Mouse (Mus musculus) MEL (cell line): ENCODE measurements around the gene Il31ra. TPM values are rescaled to one million over a fixed set of nuclear protein-coding genes. Genes with fewer than 3 reads are reported as not detected.

Source experiments
- DNase-seq: peaks from one replicate; pipeline ENCODE4 v3.0.0; 2011; ENCODE audit warnings: low read depth, low spot score
- H3K27ac ChIP-seq: 2 replicates; pipeline ENCODE4 v1.5.1; 2012; ENCODE audit warnings: low read depth, mild to moderate bottlenecking, control low read depth, low read length, moderate library complexity; ENCODE audit not compliant: control insufficient read depth
- H3K27me3 ChIP-seq, 2 experiments: fragments of 150-350 bp in 1 of 2; sonication (generic) in 1 of 2; 2 replicates each; pipeline ENCODE4 v1.6.1; 2012; ENCODE audit warnings: low read length in 2 of 2, mild to moderate bottlenecking in 2 of 2, improper control_type of control experiment in 1 of 2, moderate library complexity in 1 of 2; ENCODE audit not compliant: insufficient read depth in 2 of 2, control insufficient read depth in 1 of 2
- H3K36me3 ChIP-seq, 2 experiments: 2 replicates each; pipeline ENCODE4 v1.6.1; 2012 to 2014; ENCODE audit warnings: low read length in 2 of 2, improper control_type of control experiment in 1 of 2, inconsistent platforms in 1 of 2, mild to moderate bottlenecking in 1 of 2; ENCODE audit not compliant: insufficient read depth in 2 of 2, control insufficient read depth in 1 of 2
- H3K4me1 ChIP-seq, 2 experiments: fragments of 150-350 bp in 1 of 2; sonication (generic) in 1 of 2; 2 replicates each; pipeline ENCODE4 v1.6.1; 2012; ENCODE audit warnings: low read length in 2 of 2, improper control_type of control experiment in 1 of 2, mild to moderate bottlenecking in 1 of 2; ENCODE audit not compliant: insufficient read depth in 2 of 2, control insufficient read depth in 1 of 2
- H3K4me3 ChIP-seq, 2 experiments: fragments of 150-350 bp in 1 of 2; sonication (generic) in 1 of 2; 2 replicates each; pipeline ENCODE4 v1.5.1; 2012; ENCODE audit warnings: low read depth in 2 of 2, low read length in 2 of 2, mild to moderate bottlenecking in 2 of 2, moderate library complexity in 2 of 2, control low read depth in 1 of 2, improper control_type of control experiment in 1 of 2; ENCODE audit not compliant: control insufficient read depth in 1 of 2, insufficient read depth in 1 of 2
- H3K79me2 ChIP-seq: 2 replicates; pipeline ENCODE4 v1.6.1; 2012; ENCODE audit warnings: mild to moderate bottlenecking, low read length, moderate library complexity; ENCODE audit not compliant: control insufficient read depth, poor library complexity, insufficient read depth
- H3K9ac ChIP-seq: 2 replicates; pipeline ENCODE4 v1.6.1; 2012; ENCODE audit warnings: low read depth, mild to moderate bottlenecking, control low read depth, low read length, moderate library complexity; ENCODE audit not compliant: control insufficient read depth, poor library complexity, severe bottlenecking
- H3K9me3 ChIP-seq: fragments of 150-350 bp; sonication (generic); replicated peaks from 2 replicates; pipeline ENCODE4 v1.6.1; 2012; ENCODE audit warnings: mild to moderate bottlenecking, low read length, improper control_type of control experiment, moderate library complexity; ENCODE audit not compliant: insufficient read depth
- CHD1 ChIP-seq: IDR thresholded peaks from 2 replicates; pipeline ENCODE4 v1.6.1; 2012; ENCODE audit warnings: low read depth, mild to moderate bottlenecking, inconsistent platforms, low read length, improper control_type of control experiment
- CHD2 ChIP-seq: IDR thresholded peaks from 2 replicates; pipeline ENCODE4 v1.6.1; 2011; ENCODE audit warnings: low read length, improper control_type of control experiment
- E2F4 ChIP-seq: IDR thresholded peaks from 2 replicates; pipeline ENCODE4 v1.6.1; 2011; ENCODE audit warnings: low read depth, low read length, improper control_type of control experiment, borderline replicate concordance
- GABPA ChIP-seq: IDR thresholded peaks from 2 replicates; pipeline ENCODE4 v1.6.1; 2012; ENCODE audit warnings: low read depth, mild to moderate bottlenecking, inconsistent platforms, low read length, improper control_type of control experiment, moderate library complexity
- GATA1 ChIP-seq: IDR thresholded peaks from 2 replicates; pipeline ENCODE4 v1.6.1; 2011; ENCODE audit warnings: low read depth, low read length, improper control_type of control experiment
- JUND ChIP-seq: IDR thresholded peaks from 2 replicates; pipeline ENCODE4 v1.6.1; 2011; ENCODE audit warnings: low read depth, mild to moderate bottlenecking, improper control_type of control experiment, low read length
- MAFK ChIP-seq: IDR thresholded peaks from 2 replicates; pipeline ENCODE4 v1.6.1; 2011; ENCODE audit warnings: low read depth, mild to moderate bottlenecking, low read length, improper control_type of control experiment, borderline replicate concordance
- MAX ChIP-seq: IDR thresholded peaks from 2 replicates; pipeline ENCODE4 v1.6.1; 2011; ENCODE audit warnings: low read length, improper control_type of control experiment
- MAZ ChIP-seq: IDR thresholded peaks from 2 replicates; pipeline ENCODE4 v1.6.1; 2012; ENCODE audit warnings: low read depth, mild to moderate bottlenecking, inconsistent platforms, low read length, improper control_type of control experiment
- MEF2A ChIP-seq: IDR thresholded peaks from 2 replicates; pipeline ENCODE4 v1.6.1; 2014; ENCODE audit warnings: low read depth, mild to moderate bottlenecking, inconsistent platforms, low read length, improper control_type of control experiment; ENCODE audit not compliant: poor library complexity, insufficient replicate concordance, severe bottlenecking; ENCODE audit errors: extremely low read depth
- MXI1 ChIP-seq: IDR thresholded peaks from 2 replicates; pipeline ENCODE4 v1.6.1; 2011; ENCODE audit warnings: mild to moderate bottlenecking, low read depth, low read length, improper control_type of control experiment
- MYC ChIP-seq: IDR thresholded peaks from 2 replicates; pipeline ENCODE4 v1.6.1; 2011; ENCODE audit warnings: low read depth, mild to moderate bottlenecking, low read length, improper control_type of control experiment, moderate library complexity
- NELFE ChIP-seq: IDR thresholded peaks from 2 replicates; pipeline ENCODE4 v1.6.1; 2011; ENCODE audit warnings: low read depth, low read length, improper control_type of control experiment
- NRF1 ChIP-seq: IDR thresholded peaks from 2 replicates; pipeline ENCODE4 v1.6.1; 2014; ENCODE audit warnings: low read depth, mild to moderate bottlenecking, inconsistent platforms, low read length, improper control_type of control experiment, moderate library complexity; ENCODE audit not compliant: poor library complexity, insufficient read depth, severe bottlenecking
- POLR2A ChIP-seq, 2 experiments: IDR thresholded peaks; 2 replicates each; pipeline ENCODE4 v1.6.1; 2011 to 2012; ENCODE audit warnings: low read length in 2 of 2, mild to moderate bottlenecking in 2 of 2, control low read depth in 1 of 2, improper control_type of control experiment in 1 of 2, low read depth in 1 of 2, moderate library complexity in 1 of 2; ENCODE audit not compliant: control insufficient read depth in 1 of 2, insufficient read depth in 1 of 2, poor library complexity in 1 of 2
- RAD21 ChIP-seq: IDR thresholded peaks from 2 replicates; pipeline ENCODE4 v1.6.1; 2011; ENCODE audit warnings: mild to moderate bottlenecking, low read depth, low read length, improper control_type of control experiment
- RCOR1 ChIP-seq: IDR thresholded peaks from 2 replicates; pipeline ENCODE4 v1.6.1; 2012; ENCODE audit warnings: low read depth, mild to moderate bottlenecking, inconsistent platforms, low read length, improper control_type of control experiment
- SIN3A ChIP-seq: IDR thresholded peaks from 2 replicates; pipeline ENCODE4 v1.6.1; 2012; ENCODE audit warnings: low read length, improper control_type of control experiment, inconsistent platforms
- SMC3 ChIP-seq: IDR thresholded peaks from 2 replicates; pipeline ENCODE4 v1.6.1; 2011; ENCODE audit warnings: low read depth, low read length, improper control_type of control experiment
- TAL1 ChIP-seq: IDR thresholded peaks from 2 replicates; pipeline ENCODE4 v1.6.1; 2012; ENCODE audit warnings: mild to moderate bottlenecking, inconsistent platforms, low read length, moderate library complexity, mixed read lengths
- TCF12 ChIP-seq: IDR thresholded peaks from 2 replicates; pipeline ENCODE4 v1.6.1; 2014; ENCODE audit warnings: low read depth, mild to moderate bottlenecking, inconsistent platforms, low read length, improper control_type of control experiment, moderate library complexity
- UBTF ChIP-seq: IDR thresholded peaks from 2 replicates; pipeline ENCODE4 v1.6.1; 2012; ENCODE audit warnings: low read depth, mild to moderate bottlenecking, inconsistent platforms, low read length, improper control_type of control experiment, moderate library complexity, borderline replicate concordance; ENCODE audit not compliant: insufficient read depth
- USF2 ChIP-seq, 2 experiments: IDR thresholded peaks; 2 replicates each; pipeline ENCODE4 v1.6.1; 2011 to 2012; ENCODE audit warnings: improper control_type of control experiment in 2 of 2, low read length in 2 of 2, borderline replicate concordance in 1 of 2, inconsistent platforms in 1 of 2, low read depth in 1 of 2, mild to moderate bottlenecking in 1 of 2; ENCODE audit not compliant: insufficient read depth in 1 of 2
- ZMIZ1 ChIP-seq: IDR thresholded peaks from 2 replicates; pipeline ENCODE4 v1.6.1; 2012; ENCODE audit warnings: low read depth, mild to moderate bottlenecking, inconsistent platforms, low read length, improper control_type of control experiment, moderate library complexity
- ZNF384 ChIP-seq: IDR thresholded peaks from 2 replicates; pipeline ENCODE4 v1.6.1; 2012; ENCODE audit warnings: low read depth, mild to moderate bottlenecking, inconsistent platforms, low read length, improper control_type of control experiment
- polyA plus RNA-seq, 2 experiments: library from polyadenylated mRNA; stranded (reverse) in 1 of 2; unstranded in 1 of 2; fragments of >175 nt in 1 of 2; fragments of >200 nt in 1 of 2; gene quantifications; 2 replicates each; pipeline versions ENCODE4 v1.2.1 to v1.2.4; 2012; ENCODE audit warnings: low replicate concordance in 2 of 2, low read depth in 1 of 2; ENCODE audit not compliant: insufficient read length in 2 of 2, insufficient read depth in 1 of 2, missing spikeins in 1 of 2
- total RNA-seq: library from RNA; depleted of rRNA; stranded (reverse); fragments of 300-350 nt; gene quantifications from 2 replicates; pipeline ENCODE4 v1.2.3, GENCODE M21; 2012

Il31ra gene
- total and polyA plus RNA-seq, 3 experiments, result 2.1 to 2.2 TPM; not detected in 1

- TF ChIP-seq MAX, result no peak
- TF ChIP-seq ZNF384, result no peak
- no peak for TF ChIP-seq ZMIZ1
- no peak for TF ChIP-seq UBTF
Measured at GRCm38 (mm10) chr13:112584556-112585237, 9.5 kb downstream of the Il31ra start (continued).

- no peaks in the 10 kb centered on the region for H3K79me2 ChIP-seq
- TF ChIP-seq MYC, result no peak
- no peak for TF ChIP-seq SIN3A
- no peak for TF ChIP-seq GABPA
- TF ChIP-seq GATA1, result no peak
- no peak for TF ChIP-seq E2F4
- no peaks in the 10 kb centered on the region for H3K27me3 ChIP-seq
- DNase-seq, result peak; percentile 16
- peaks cover 0 to 25% of the 10 kb centered on the region in 2 experiments; a peak in 2 of 4 replicates for H3K36me3 ChIP-seq
- no peak overlapping the region for H3K27ac ChIP-seq
- no peak overlapping the region for H3K9ac ChIP-seq
- no peaks in the 10 kb centered on the region for H3K9me3 ChIP-seq
- H3K4me1 ChIP-seq, result peaks cover 9 to 19% of the 10 kb centered on the region in 2 experiments
- H3K4me3 ChIP-seq, result no peak overlapping the region
Measured at GRCm38 (mm10) chr13:112582291-112582690, 11.9 kb downstream of the Il31ra start.

- Histone ChIP-seq H3K36me3 (peaks cover 0 to 25% of the 10 kb centered on the region in 2 experiments; a peak in 2 of 4 replicates), H3K27me3 (no peaks in the 10 kb centered on the region), H3K4me3 (no peak overlapping the region), H3K9ac (no peak overlapping the region), H3K4me1 (peaks cover 9 to 19% of the 10 kb centered on the region in 2 experiments), H3K79me2 (no peaks in the 10 kb centered on the region)
- peak; percentile 19 for DNase-seq
- TF ChIP-seq UBTF, result no peak
- no peak for TF ChIP-seq RAD21
- TF ChIP-seq MXI1, result no peak
- TF ChIP-seq SMC3, result no peak
- no peak for TF ChIP-seq CHD1
- TF ChIP-seq MAFK, result no peak
- TF ChIP-seq MEF2A, result no peak
- no peak for TF ChIP-seq GATA1
- TF ChIP-seq MAX, result no peak
- TF ChIP-seq RCOR1, result no peak
- no peak for TF ChIP-seq USF2 (IDR thresholded peaks at IDR 0.05; ENCODE audit: borderline replicate concordance in 1 of 2, insufficient read depth in 1 of 2, low read depth in 1 of 2, low read length in 2 of 2)
- no peak for TF ChIP-seq POLR2A (IDR thresholded peaks at IDR 0.05; ENCODE audit: control insufficient read depth in 1 of 2, insufficient read depth in 1 of 2, low read depth in 1 of 2, low read length in 2 of 2, poor library complexity in 1 of 2)
- no peak for TF ChIP-seq TCF12
- TF ChIP-seq NRF1, result no peak
- no peak for TF ChIP-seq CHD2
- no peak for TF ChIP-seq MAZ
- no peak for TF ChIP-seq TAL1
- TF ChIP-seq MYC, result no peak
- no peak for TF ChIP-seq JUND
- no peak for TF ChIP-seq NELFE
- TF ChIP-seq, all 39 proteins: peak for 0
- Histone ChIP-seq H3K9me3 (no peaks in the 10 kb centered on the region), H3K27ac (no peak overlapping the region)
Measured at GRCm38 (mm10) chr13:112581796-112582195, 12.4 kb downstream of the Il31ra start.
